Mouse (Mus musculus) liver, adult 2 months (tissue): ENCODE results near the gene Nphp4. TPM values are rescaled to one million over a fixed set of nuclear protein-coding genes. Genes with fewer than 3 reads are reported as not detected.

Experiments
- DNase-seq: peaks from one replicate; pipeline ENCODE4 v3.0.0-alpha.2; 2011; ENCODE audit warnings: low read depth, low spot score; ENCODE audit errors: extremely low read depth
- H3K27ac ChIP-seq: fragments of 200-500 bp; replicated peaks from 2 replicates; pipeline ENCODE4 v1.5.1; 2012; ENCODE audit warnings: low read depth, mild to moderate bottlenecking, control low read depth, inconsistent platforms, low read length; ENCODE audit not compliant: insufficient read depth
- H3K27me3 ChIP-seq: fragments of 200-500 bp; 2 replicates; pipeline ENCODE4 v1.6.1; 2012; ENCODE audit warnings: mild to moderate bottlenecking, moderate library complexity, low read length, inconsistent platforms; ENCODE audit not compliant: control insufficient read depth, insufficient read depth
- H3K36me3 ChIP-seq: fragments of 200-500 bp; 2 replicates; pipeline ENCODE4 v1.6.1; 2012; ENCODE audit warnings: low read length, inconsistent platforms; ENCODE audit not compliant: control insufficient read depth, insufficient read depth
- H3K4me1 ChIP-seq: fragments of 200-500 bp; 2 replicates; pipeline ENCODE4 v1.6.1; 2011; ENCODE audit warnings: low read length; ENCODE audit not compliant: control insufficient read depth, insufficient read depth
- H3K4me3 ChIP-seq: fragments of 200-500 bp; 2 replicates; pipeline ENCODE4 v1.5.1; 2011; ENCODE audit warnings: low read depth, mild to moderate bottlenecking, control low read depth, low read length, moderate library complexity; ENCODE audit not compliant: insufficient read depth
- H3K79me2 ChIP-seq: fragments of 200-500 bp; 2 replicates; pipeline ENCODE4 v1.6.1; 2012; ENCODE audit warnings: inconsistent platforms, mild to moderate bottlenecking, low read length, moderate library complexity; ENCODE audit not compliant: control insufficient read depth, insufficient read depth
- H3K9ac ChIP-seq: fragments of 200-500 bp; 2 replicates; pipeline ENCODE4 v1.6.1; 2012; ENCODE audit warnings: low read depth, mild to moderate bottlenecking, control low read depth, inconsistent platforms, low read length
- CTCF ChIP-seq: fragments of 200-500 bp; IDR thresholded peaks from 2 replicates; pipeline ENCODE4 v1.5.1; 2011; ENCODE audit warnings: low read depth, low read length, control low read depth
- POLR2A ChIP-seq: fragments of 200-500 bp; IDR thresholded peaks from 2 replicates; pipeline ENCODE4 v1.6.1; 2011; ENCODE audit warnings: low read length, control low read depth; ENCODE audit not compliant: insufficient read depth; ENCODE audit errors: extremely low read depth
- WGBS: fragments of 180-500 bp; shearing (Covaris S2); methylation state at CpG from one replicate; pipeline ENCODE4 v1.1.7; 2018; 5-methylcytosine and 5-hydroxymethylcytosine counted together
- polyA plus RNA-seq: library from polyadenylated mRNA; depleted of rRNA; stranded (reverse); fragments of >200 nt; gene quantifications from 2 replicates; pipeline ENCODE4 v1.2.3, GENCODE M21; 2012; rRNA removed
- total RNA-seq: library from RNA; depleted of rRNA; stranded (reverse); fragments of >200 nt; gene quantifications from 2 replicates; pipeline ENCODE4 v1.2.3, GENCODE M21; 2014; rRNA removed

Gene Nphp4
- total RNA-seq (not detected in 2 replicates), polyA plus RNA-seq (0.04 and 0.07 TPM in 2 replicates)

DNA sequence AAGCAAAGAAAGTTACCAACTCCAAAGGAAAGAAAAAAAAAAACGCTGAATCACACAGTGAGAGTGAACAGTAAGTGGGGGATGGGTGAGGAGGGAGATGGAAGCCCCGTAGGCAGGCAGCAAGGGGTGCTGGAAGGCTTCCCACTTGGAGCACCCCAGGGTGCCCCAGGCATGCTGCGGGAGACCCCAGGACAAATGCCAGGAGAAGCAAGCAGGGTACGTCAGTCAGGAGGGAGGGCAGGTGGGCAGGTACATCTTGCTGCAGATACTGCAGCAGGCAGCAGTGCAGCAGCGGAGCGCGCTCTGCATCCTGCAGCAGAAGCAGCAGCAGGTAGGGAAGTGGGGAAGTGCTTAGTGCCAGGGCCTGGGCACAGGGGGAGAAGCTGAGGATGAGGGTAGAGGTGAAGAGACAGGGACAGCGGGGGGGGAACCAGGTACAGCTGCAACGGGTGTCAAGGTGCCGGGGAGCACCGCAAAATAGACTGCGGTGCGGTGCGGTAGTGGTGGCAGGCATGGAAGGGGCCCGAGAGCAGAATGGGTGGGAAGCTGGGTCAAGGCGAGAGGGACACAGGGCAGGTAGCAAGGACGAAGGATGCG lies at the start of gene Nphp4:
TSS of gene Nphp4 (plus strand) at position 280 of the 597 bp plus-strand sequence.
- no peak for DNase-seq
- peaks cover 5% of the 10 kb centered on the region; the same call in 1 of the 2 replicates for H3K27me3 ChIP-seq
- H3K9ac ChIP-seq = no peak within 1 kb of the TSS
- no peaks in the 10 kb centered on the region for H3K79me2 ChIP-seq
- no peaks in the 10 kb centered on the region for H3K36me3 ChIP-seq
- 5% methylated on average over 18 of the region's 18 CpGs for WGBS
- no peak for TF ChIP-seq POLR2A
- no peak for TF ChIP-seq CTCF
- no peaks in the 10 kb centered on the region for H3K4me1 ChIP-seq
- peak within 1 kb of the TSS; percentile 62 for H3K4me3 ChIP-seq
- no peak within 1 kb of the TSS for H3K27ac ChIP-seq

DNA sequence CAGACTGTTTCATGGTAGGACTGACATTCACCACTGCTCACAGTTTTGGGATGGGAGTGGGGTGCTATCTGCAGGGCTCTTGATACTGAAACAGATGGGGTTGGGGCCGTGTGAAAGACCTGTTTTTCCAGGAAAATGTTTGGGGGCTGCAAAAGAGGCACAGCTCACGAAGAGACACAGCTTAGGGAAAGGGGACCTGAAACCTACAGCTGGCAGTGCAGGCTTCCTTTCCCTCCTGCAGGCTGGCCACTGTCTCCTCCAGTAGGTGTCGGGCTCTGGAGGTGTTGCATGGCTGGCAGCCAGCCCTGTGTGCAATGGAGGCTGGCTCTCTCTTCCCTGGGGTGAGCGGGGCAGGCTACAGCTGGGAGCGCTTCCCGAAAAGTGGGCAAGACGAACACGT lies 48.2 kb upstream of the Nphp4 start:
- no peak for DNase-seq
- H3K36me3 ChIP-seq = no peaks in the 10 kb centered on the region
- H3K27me3 ChIP-seq = no peaks in the 10 kb centered on the region
- no peak for TF ChIP-seq POLR2A
- TF ChIP-seq CTCF = no peak
- H3K4me3 ChIP-seq = no peak overlapping the region
- 65% methylated on average over 8 of the region's 8 CpGs for WGBS
- no peaks in the 10 kb centered on the region for H3K79me2 ChIP-seq
- no peaks in the 10 kb centered on the region for H3K4me1 ChIP-seq
- H3K9ac ChIP-seq = no peak overlapping the region
- no peak overlapping the region for H3K27ac ChIP-seq

DNA sequence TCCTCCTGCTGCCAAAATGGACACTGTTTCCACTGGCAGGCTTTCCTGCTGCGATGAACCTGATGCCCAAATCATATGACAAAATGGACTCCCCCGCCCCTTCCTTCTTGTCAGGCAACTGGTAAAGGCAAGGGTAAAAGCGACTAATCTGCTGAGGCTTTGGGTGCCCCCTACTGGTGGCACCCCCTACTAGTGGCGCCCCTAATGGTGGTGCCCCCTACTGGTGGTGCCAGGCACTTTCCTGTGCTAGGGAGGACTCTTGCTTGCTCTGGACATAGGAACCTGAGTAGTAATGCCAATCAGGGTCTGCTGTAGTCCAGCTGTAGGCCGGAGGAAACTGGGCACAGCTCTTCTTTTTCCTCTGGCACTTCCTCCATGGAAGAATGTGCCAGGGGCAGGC lies 44.2 kb upstream of the Nphp4 start:
- DNase-seq = no peak
- Histone ChIP-seq H3K79me2 (no peaks in the 10 kb centered on the region), H3K27me3 (no peaks in the 10 kb centered on the region), H3K9ac (no peak overlapping the region), H3K27ac (no peak overlapping the region), H3K4me1 (no peaks in the 10 kb centered on the region), H3K36me3 (no peaks in the 10 kb centered on the region), H3K4me3 (no peak overlapping the region)
- WGBS = 62% methylated on average over 5 of the region's 5 CpGs
- TF ChIP-seq CTCF (peak; percentile 80), POLR2A (no peak)

DNA sequence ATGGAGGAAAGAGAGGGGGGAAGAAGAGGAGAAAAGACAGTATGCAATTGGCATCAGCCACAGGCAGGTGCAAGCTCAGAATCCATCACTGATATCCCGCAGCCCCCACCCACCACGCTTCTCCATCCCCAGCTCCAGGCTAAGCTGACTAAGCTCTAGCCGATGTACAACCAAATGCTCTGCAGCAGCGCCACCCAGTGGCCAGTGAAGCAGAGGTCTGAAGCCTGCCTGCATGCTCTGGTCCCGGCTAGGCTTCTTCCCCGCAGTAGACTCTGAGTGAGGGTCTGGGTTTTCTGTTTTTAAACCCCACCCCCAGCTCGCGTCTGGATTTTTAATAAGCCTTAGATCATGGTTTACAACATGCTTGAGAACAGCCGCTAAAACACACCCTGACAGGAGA lies 41.7 kb upstream of the Nphp4 start:
- DNase-seq = peak; percentile 29
- no peak overlapping the region for H3K9ac ChIP-seq
- no peaks in the 10 kb centered on the region for H3K36me3 ChIP-seq
- no peaks in the 10 kb centered on the region for H3K27me3 ChIP-seq
- H3K79me2 ChIP-seq = no peaks in the 10 kb centered on the region
- H3K4me1 ChIP-seq = no peaks in the 10 kb centered on the region
- no peak overlapping the region for H3K4me3 ChIP-seq
- no peak overlapping the region for H3K27ac ChIP-seq
- no peak for TF ChIP-seq POLR2A
- TF ChIP-seq CTCF = peak; percentile 91
- WGBS = 5% methylated on average over 9 of the region's 9 CpGs

DNA sequence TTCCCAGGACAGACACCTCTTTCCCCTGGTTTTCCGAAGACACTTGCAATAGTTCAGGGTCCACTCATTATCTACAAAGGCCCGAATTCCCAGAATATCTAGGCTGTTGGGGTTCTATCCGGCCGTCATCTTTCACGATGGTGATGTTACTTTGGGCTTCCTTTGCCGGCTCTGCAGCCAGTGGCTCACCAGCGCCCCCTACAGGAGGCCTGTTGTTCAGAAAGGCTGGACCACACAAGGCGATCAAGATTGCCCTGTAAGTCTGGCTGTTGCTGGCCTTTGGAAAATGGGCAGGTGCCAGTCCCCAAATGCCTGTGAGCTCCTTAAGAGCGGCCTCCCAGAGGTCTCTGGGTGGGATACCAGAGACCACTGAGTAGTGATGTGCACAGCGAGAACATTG lies 41.3 kb upstream of the Nphp4 start:
- H3K27ac ChIP-seq = no peak overlapping the region
- no peak overlapping the region for H3K9ac ChIP-seq
- 14% methylated on average over 10 of the region's 10 CpGs for WGBS
- TF ChIP-seq POLR2A (no peak), CTCF (peak; percentile 89)
- no peak for DNase-seq
- H3K27me3 ChIP-seq = no peaks in the 10 kb centered on the region
- H3K79me2 ChIP-seq = no peaks in the 10 kb centered on the region
- no peak overlapping the region for H3K4me3 ChIP-seq
- H3K36me3 ChIP-seq = no peaks in the 10 kb centered on the region
- no peaks in the 10 kb centered on the region for H3K4me1 ChIP-seq

DNA sequence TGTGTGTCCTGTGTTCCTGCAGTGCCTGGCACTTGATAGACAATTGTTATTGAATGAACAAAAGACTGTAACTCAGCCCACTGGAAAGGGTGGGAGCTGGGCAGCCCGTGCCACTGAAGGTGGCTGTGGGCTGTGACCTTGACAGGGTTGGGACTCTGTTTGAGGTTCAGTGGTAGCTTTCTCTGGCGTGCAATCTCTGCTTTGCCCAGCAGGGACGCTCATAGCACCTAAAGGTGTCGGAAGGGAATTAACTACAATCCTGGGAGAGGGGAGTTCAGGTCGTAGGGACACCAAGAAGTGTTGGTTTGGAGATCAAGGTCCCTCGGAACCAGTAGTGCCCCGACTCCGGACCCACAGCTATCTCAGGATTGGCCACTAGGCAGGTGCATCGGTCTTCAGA lies 35.6 kb upstream of the Nphp4 start:
- Histone ChIP-seq H3K79me2 (no peaks in the 10 kb centered on the region), H3K27ac (no peak overlapping the region), H3K36me3 (no peaks in the 10 kb centered on the region), H3K4me1 (no peaks in the 10 kb centered on the region), H3K27me3 (no peaks in the 10 kb centered on the region), H3K9ac (no peak overlapping the region), H3K4me3 (no peak overlapping the region)
- TF ChIP-seq POLR2A (no peak), CTCF (no peak)
- WGBS = 61% methylated on average over 9 of the region's 9 CpGs
- DNase-seq = no peak
